Mouse (Mus musculus) gastrocnemius, adult 18-20 months (tissue): ENCODE measurements around the gene Col18a1. TPM values are rescaled to one million over a fixed set of nuclear protein-coding genes. Genes with fewer than 3 reads are reported as not detected.

Source experiments
- DNase-seq: peaks from one replicate; pipeline ENCODE4 v3.0.0; 2021; ENCODE audit warnings: low spot score
- total RNA-seq, 2 experiments: library from RNA; stranded (reverse); gene quantifications; 2 replicates each; pipeline ENCODE4 v1.2.3; 2021

Gene Col18a1
- total RNA-seq, 2 experiments from 2014 or later: 5.2 to 6.6 TPM

DNA sequence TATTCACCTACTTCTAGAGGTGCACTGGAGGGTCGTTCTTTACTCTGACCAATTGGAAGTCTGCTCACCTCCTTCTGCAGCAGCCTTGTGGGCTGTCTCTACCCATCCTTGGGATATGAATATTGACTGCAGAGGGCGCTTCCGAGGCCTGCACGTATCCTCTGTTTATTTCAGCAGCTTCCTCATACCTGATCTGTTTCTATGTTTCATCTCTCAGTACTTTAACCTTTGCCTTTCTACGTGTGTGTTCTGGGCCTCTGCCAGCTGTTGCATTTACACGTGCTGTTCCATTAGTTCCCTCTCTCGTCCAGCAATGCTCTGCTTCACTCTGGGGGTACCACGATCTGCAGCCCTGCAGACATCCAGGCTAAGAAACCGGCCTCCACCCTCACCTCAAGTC, 148.7 kb downstream of the Col18a1 start:
- DNase-seq: no peak

- no peak for DNase-seq
These were observed 149.3 kb downstream of the Col18a1 start for GRCm38 (mm10) chr10:77017061-77017460.

DNA sequence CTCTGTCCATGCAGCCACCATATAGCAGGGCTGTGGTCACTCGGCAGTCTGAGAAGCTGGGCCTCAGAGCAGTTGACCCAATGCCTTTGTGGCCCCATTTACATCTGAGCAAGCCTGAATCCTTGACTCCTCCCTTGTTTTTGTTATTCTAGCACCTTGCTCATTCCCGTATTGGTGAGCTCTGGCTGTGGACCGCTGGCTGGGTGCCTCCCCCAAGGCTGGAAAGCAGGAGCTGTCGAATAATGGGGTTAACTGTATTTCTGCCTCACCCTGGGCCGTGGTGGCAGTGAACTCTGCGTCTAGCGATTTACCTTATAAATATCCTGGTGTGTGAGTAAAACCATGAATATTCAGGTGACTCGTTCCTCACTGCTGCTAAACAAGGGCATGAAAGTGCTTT, 149.8 kb downstream of the Col18a1 start:
- no peak for DNase-seq

GRCm38 (mm10) chr10:77016080-77016479, 150.3 kb downstream of the Col18a1 start:
- no peak for DNase-seq

DNA sequence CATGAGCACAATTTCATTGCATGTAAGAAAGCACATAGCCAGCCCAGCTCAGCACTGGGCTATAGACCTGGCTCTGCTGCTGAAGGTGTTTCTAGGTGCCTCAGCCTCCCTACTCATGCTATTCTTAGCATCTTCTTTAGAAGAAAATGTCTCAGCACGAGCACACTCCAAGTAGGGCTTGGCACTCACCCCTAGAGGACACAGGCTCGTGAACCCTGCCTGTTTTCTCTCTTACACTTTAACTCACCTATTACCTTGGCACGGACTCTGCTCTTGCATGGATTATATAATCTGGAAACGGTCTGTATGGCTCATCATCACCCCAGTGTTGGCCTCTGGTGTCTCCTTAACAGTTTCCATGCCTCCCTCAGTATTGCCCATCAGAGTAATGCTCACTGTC, 154.7 kb downstream of the Col18a1 start:
- DNase-seq: no peak

- no peak for DNase-seq
These were observed 157.7 kb downstream of the Col18a1 start for GRCm38 (mm10) chr10:77008698-77009097.

DNA sequence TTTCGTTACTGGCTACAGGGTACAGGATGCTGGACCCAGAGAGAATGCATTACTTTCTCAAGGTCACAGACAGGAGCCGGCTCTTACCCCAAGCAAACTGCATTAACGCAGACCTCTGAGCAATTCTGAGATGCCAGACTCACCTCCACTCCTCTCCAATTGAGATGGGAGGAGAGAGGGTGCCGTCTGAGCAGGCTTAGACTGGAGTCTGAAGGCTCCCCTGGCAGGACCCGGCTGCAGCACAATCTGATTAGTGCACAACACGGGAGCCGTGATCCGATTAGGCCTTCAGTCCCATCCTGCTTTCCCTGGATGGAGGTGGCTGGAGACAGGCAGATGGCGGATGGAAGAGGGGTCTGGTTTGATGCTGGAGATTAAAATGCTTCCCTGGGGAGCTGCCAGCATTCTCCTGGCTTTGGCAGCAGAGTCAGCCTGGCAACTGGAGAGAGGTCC, 158.2 kb downstream of the Col18a1 start:
- no peak for DNase-seq

GRCm38 (mm10) chr10:77007433-77008108, 158.8 kb downstream of the Col18a1 start:
- no peak for DNase-seq

GRCm38 (mm10) chr10:77004936-77005335, 161.4 kb downstream of the Col18a1 start:
- no peak for DNase-seq

Other genes with a start within 250 kb of the Col18a1 start
- gene Pcbp3, start 204.7 kb downstream of the Col18a1 start, total RNA-seq: 1 to 10 TPM; 1.2 to 1.8 TPM
- 1 to 10 TPM; 4.6 to 7.5 TPM for gene Slc19a1, start 134.3 kb downstream of the Col18a1 start, total RNA-seq
- 10 to 100 TPM; 19.3 to 22.1 TPM for gene Pofut2, start 92.7 kb upstream of the Col18a1 start, total RNA-seq